Mouse (Mus musculus) right cerebral cortex, postnatal 25 days (tissue): Measurements from ENCODE around the gene Fads2.

Source experiments
- DNase-seq: peaks from one replicate; pipeline ENCODE4 v3.0.0; 2022

The Fads2 gene

GRCm38 (mm10) chr19:10059911-10060567 lies 41.5 kb downstream of the Fads2 start:
- DNase-seq, result no peak

DNA sequence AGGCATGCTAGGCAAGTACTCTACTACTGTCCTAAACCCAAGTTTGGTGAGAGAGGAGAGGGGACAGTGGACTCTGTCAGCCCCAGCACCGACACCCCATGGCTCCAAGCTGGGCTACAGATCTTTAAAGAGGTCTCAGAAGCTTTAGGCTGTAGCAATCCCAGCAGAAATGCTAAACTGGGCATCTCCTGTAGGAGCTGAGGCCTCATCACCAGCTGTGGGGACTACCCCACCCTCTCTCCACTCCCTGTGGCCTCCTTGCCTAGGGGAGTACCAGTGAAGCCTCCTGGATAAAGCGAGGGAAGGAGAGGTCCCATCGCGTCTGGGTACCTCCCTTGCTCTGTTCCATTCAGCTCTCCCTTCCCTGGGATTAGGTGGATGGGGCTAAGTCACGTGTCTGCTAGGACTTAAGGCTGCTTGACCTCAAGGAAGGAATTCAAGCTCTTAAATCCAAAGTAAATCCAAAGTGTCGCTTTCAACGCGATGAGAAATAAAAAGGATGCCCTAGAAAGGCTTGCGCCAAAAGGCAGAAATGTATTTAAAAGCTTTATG lies 42.6 kb downstream of the Fads2 start:
- no peak for DNase-seq

- DNase-seq, result no peak
Measured at GRCm38 (mm10) chr19:10058352-10058825, 43.2 kb downstream of the Fads2 start.

DNA sequence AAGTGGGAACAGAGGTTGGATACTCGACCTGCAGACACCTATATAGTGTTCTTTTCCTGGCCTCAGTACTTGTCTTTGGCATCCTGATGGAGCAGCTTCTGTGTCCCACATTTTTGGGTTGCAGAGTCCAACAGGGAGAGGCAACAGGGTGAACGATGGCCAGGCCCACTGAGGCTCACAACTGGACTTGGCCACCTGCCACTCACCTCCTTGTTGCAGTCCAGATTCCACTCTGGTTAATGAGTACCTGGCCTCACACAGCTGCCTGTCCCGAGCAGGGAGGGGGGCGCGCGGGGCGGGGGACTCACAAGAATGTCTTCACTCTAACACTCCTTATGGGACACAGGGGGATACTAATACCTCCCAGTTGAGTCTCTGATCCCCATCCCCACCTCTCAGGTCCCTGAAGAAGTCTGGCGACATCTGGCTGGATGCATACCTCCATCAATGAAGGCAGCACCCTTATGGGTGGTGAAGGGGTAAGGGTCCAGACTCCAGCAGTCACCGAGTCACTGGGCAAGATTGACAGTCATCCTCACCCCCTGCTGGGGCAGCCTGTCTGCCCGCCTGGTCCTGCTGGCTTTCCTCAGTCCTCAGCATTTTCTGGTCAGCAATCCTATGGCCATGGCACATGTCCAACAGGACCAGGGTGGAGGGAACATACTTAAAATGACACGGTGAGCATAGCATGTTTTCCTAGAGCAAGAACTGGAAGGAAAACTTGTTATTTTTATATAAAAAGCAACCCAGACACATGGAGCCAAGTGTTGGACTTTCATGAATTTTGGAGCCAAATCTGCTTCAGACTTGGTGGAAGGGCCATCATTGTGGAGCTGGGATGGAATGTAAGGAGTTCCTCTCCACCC lies 43.8 kb downstream of the Fads2 start:
- DNase-seq, result no peak

GRCm38 (mm10) chr19:10056686-10057085 lies 44.9 kb downstream of the Fads2 start:
- DNase-seq, result no peak

- no peak for DNase-seq
Measured at GRCm38 (mm10) chr19:10055783-10056660, 45.5 kb downstream of the Fads2 start.

GRCm38 (mm10) chr19:10055261-10055660 lies 46.3 kb downstream of the Fads2 start:
- no peak for DNase-seq

- no peak for DNase-seq
Measured at GRCm38 (mm10) chr19:10054361-10055075, 47.0 kb downstream of the Fads2 start.

DNA sequence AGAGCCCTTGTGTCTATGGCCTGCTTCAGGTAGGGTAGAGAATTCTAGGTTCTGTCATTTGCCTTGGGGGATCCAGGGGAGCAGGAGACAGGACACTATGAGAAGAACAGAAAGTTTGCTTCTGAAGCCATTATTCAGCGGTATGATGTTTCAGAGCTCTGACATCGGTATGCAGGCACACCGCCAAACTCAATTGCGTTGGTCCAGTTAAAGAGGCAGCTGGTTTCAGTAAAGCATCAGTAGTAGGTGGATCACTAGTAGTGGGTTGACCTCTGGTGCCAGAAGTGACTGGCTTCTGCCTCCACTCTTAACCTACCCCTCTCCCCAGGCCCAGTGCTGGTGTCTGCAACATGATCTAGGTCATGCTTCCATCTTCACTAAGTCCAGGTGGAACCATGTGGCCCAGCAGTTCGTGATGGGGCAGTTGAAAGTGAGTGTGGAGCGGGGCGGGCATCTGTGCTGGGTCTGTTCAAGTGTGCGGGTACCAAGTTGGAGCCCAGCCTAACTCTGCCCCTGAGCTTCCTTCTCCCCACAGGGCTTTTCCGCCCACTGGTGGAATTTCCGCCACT lies 47.8 kb downstream of the Fads2 start:
- DNase-seq, result no peak

GRCm38 (mm10) chr19:10052698-10053097 lies 48.8 kb downstream of the Fads2 start:
- no peak for DNase-seq

GRCm38 (mm10) chr19:10050438-10050837 lies 51.1 kb downstream of the Fads2 start:
- DNase-seq, result no peak

- no peak for DNase-seq
Measured at GRCm38 (mm10) chr19:10049533-10049932, 52.0 kb downstream of the Fads2 start.

DNA sequence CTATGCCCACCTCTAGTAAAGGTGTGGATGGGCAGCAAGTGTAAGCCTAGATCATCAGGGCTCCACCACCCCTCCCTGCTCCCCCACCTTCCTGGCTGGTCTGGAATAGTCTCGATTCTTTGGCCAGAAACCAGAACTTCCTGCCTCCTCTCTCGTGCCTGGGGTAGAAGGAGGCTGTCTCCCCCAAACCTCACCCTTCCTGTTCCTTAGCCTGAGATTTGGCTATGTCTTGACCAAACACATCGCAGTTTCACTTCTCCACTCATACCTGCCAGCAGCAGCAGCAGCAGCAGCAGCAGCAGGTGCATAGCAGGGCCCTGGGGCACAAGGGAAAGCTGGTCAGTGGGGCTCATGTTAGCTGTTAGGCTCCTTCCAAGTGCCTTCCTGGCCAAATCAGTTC lies 54.6 kb downstream of the Fads2 start:
- no peak for DNase-seq

GRCm38 (mm10) chr19:10046346-10046745 lies 55.2 kb downstream of the Fads2 start:
- DNase-seq, result no peak

DNA sequence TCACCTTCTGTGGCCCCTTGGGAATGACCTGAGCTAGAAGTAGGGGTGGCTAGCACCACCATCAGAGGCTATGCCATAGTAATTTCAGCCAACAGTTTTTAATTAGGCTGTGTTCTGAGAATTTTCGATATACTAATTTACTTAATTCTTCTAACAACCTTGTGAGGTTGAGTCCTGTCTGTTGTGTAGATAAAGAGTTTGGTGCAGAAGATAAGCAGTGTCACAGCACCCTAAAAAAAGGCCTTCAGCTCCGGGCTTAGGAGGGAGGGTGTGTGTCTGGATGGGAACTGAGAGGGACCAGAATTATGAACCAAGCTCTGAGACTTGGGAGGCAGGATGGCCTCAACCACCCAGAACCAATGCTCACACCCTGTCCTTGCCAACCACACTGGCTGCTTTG lies 55.8 kb downstream of the Fads2 start:
- DNase-seq, result no peak

DNA sequence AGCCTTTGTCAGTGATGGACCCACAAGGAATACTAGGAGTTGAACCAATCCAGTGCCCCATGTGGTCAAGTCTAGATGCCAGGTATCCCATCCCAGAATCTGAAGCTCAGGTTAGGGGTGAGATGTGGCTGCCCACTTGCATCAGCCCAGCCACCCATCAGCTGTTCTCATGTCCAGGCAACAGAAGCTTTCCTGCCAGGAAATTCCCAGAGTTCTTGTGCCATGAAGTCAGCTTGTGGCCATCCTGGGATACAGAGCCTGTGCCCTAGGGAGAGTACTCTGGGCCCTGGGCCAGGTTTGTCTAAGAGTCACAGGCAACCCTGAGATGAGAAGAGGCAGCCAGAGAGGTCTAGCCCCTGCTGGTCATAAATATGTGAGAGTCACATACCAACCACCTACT lies 57.9 kb downstream of the Fads2 start:
- DNase-seq, result no peak

GRCm38 (mm10) chr19:10042816-10043215 lies 58.7 kb downstream of the Fads2 start:
- DNase-seq, result no peak

DNA sequence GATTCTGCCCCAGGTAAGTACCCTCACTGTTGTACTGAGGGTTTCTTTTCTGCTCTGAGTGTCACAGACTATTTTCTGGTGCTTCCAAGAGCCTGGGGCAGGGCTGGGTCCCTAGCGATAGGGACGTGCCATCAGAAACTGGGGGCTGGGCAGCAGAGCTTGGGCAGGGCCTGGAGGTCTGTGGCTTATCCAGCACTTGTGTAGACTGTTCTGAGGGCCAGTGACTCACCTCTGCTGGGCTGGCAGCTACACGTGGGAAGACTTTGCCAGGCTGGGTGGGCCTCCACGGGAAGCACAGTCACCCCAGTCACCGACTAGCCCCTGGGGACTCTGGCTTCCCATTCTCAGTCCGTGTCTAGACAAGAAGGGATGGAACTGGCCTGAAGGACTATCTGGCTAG lies 59.3 kb downstream of the Fads2 start:
- no peak for DNase-seq

DNA sequence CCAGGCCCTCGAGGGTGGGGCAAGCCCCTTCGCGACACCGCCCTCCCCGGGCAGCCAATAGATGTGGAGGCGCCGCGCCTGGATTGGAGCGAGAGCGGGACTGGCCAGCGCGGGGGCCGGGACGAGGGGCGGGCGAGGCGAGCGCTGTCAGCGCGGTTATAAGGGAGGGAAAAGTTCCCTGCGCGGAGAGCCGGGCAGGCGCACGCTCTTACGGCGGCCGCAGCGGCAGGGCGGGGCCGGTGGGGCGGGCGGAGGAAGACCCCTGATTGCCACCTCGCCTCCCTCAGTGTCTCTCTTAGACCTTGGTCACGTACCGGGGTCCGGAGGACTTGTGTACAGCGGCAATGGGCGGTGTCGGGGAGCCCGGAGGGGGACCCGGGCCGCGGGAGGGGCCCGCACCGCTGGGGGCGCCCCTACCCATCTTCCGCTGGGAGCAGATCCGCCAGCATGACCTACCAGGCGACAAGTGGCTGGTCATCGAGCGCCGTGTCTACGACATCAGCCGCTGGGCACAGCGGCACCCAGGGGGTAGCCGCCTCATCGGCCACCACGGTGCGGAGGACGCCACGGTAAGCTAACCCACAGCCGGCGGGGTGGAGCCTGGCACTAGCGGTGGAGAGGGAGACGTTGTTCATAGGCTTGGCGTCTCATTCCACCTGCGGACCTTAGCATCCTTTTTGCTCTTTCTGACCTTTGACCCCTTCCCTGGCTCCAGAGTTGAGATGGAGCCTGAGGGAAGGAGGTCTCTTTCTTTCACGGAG lies 60.0 kb downstream of the Fads2 start, which contains the start of gene Fads3:
Gene Fads3 (plus strand): TSS at position 182 of the 761 bp plus-strand sequence.
- DNase-seq, result peak; percentile 85

DNA sequence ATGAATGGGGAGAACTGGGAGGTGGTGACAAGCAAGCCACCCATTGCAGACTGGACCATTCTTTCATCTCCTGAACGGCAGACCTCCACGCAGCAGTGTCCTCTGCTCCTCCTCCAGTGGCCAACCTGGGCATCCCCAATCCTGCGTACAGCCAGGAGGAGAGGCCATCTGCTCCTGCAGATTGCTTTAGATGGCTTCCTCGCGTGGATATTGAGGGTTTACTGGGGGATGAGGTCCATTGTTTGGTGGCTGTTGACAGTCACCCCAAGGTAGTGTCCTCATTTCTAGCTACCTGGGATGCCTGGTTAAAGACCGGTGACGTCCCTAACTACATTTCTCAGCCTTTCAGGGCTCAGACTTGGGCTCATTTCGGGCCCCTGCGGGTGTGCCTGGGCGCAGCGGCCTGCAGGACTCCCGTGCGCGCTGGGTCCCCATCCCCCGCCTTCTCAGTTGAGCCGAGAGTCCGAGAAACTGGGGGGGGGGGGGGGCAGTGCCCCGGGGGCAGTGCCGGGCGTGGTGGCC lies 60.6 kb downstream of the Fads2 start:
- no peak for DNase-seq

DNA sequence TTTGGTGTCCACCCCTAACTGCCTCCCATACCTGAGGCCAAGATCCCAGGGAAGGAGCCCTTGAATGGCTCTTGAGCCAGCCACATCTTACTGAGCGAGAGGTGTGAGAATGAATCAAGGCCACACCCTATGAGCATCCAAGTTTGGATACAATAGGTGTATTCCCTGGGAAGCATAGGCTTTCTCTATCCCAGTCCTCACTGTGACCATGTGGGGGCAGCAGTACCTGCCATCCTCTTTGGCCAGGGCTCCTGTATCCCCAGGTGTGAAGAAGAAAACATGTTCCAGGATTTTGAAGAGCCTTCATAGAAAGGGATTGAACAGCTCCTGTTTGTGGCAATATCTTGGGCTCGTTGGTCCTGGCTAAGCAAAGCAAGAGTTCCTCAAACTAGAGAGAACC lies 61.9 kb downstream of the Fads2 start:
- DNase-seq, result no peak
